Mouse (Mus musculus) CH12.LX (cell line): ENCODE results near the gene Chrm1. TPM values are rescaled to one million over a fixed set of nuclear protein-coding genes. Genes with fewer than 3 reads are reported as not detected.
A peak's percentile ranks its signal among the peaks of the same experiment; 100 is the strongest.

Experiments
- DNase-seq: peaks from one replicate; pipeline ENCODE4 v3.0.0-alpha.2; 2013; ENCODE audit errors: extremely low read depth
- H3K27ac ChIP-seq: 2 replicates; pipeline ENCODE4 v1.5.1; 2012; ENCODE audit warnings: low read depth, mild to moderate bottlenecking, control low read depth, moderate library complexity; ENCODE audit not compliant: insufficient read depth
- H3K27me3 ChIP-seq: replicated peaks from 2 replicates; pipeline ENCODE3; 2012; ENCODE audit warnings: inconsistent platforms
- H3K36me3 ChIP-seq, 2 experiments: replicated peaks in 1 of 2; 2 replicates each; pipeline versions ENCODE3 to v1.6.1; 2012; ENCODE audit warnings: inconsistent platforms in 1 of 2, low read length in 1 of 2, mild to moderate bottlenecking in 1 of 2, mixed read lengths in 1 of 2, moderate library complexity in 1 of 2; ENCODE audit not compliant: control insufficient read depth in 1 of 2, insufficient read depth in 1 of 2
- H3K4me1 ChIP-seq, 2 experiments: 2 replicates each; pipeline ENCODE4 v1.6.1; 2012; ENCODE audit warnings: inconsistent platforms in 1 of 2, moderate library complexity in 1 of 2; ENCODE audit not compliant: insufficient read depth in 2 of 2, control insufficient read depth in 1 of 2
- H3K4me2 ChIP-seq: 2 replicates; pipeline ENCODE4 v1.6.1; 2012; ENCODE audit warnings: low read depth, mild to moderate bottlenecking, control low read depth; ENCODE audit not compliant: poor library complexity, insufficient read depth, severe bottlenecking
- H3K4me3 ChIP-seq, 3 experiments: fragments of 150-350 bp in 1 of 3; sonication (generic) in 1 of 3; replicated peaks in 1 of 3; 2 replicates each; pipeline versions ENCODE3 to v1.5.1; 2011 to 2012; ENCODE audit warnings: low read depth in 2 of 3, low read length in 2 of 3, mild to moderate bottlenecking in 2 of 3, moderate library complexity in 2 of 3, control low read depth in 1 of 3, improper control_type of control experiment in 1 of 3, inconsistent platforms in 1 of 3, mixed read lengths in 1 of 3; ENCODE audit not compliant: poor library complexity in 1 of 3
- H3K79me2 ChIP-seq: replicated peaks from 2 replicates; pipeline ENCODE4 v1.6.1; 2012; ENCODE audit warnings: mild to moderate bottlenecking, moderate library complexity; ENCODE audit not compliant: control insufficient read depth, poor library complexity, insufficient read depth, severe bottlenecking; ENCODE audit errors: extremely low read depth
- H3K9ac ChIP-seq: 2 replicates; pipeline ENCODE4 v1.6.1; 2012; ENCODE audit warnings: low read depth, mild to moderate bottlenecking, control low read depth, moderate library complexity; ENCODE audit not compliant: insufficient read depth
- H3K9me3 ChIP-seq: replicated peaks from 2 replicates; pipeline ENCODE3; 2012; ENCODE audit warnings: low read length, inconsistent platforms, mixed read lengths
- BHLHE40 ChIP-seq: IDR thresholded peaks from 2 replicates; pipeline ENCODE4 v1.6.1; 2011; ENCODE audit warnings: mild to moderate bottlenecking, low read depth, low read length, improper control_type of control experiment
- CHD1 ChIP-seq: IDR thresholded peaks from 2 replicates; pipeline ENCODE4 v1.6.1; 2012; ENCODE audit warnings: low read depth, low read length, improper control_type of control experiment, inconsistent platforms
- CHD2 ChIP-seq: IDR thresholded peaks from 2 replicates; pipeline ENCODE4 v1.6.1; 2011; ENCODE audit warnings: low read length, improper control_type of control experiment
- CTCF ChIP-seq, 2 experiments: IDR thresholded peaks in 1 of 2; conservative IDR thresholded peaks in 1 of 2; 2 replicates each; pipeline ENCODE4 v1.5.1; 2011 to 2012; ENCODE audit warnings: low read depth in 2 of 2, low read length in 2 of 2, improper control_type of control experiment in 1 of 2, inconsistent platforms in 1 of 2, mild to moderate bottlenecking in 1 of 2, moderate library complexity in 1 of 2
- E2F4 ChIP-seq: IDR thresholded peaks from 2 replicates; pipeline ENCODE4 v1.6.1; 2011; ENCODE audit warnings: low read depth, low read length, improper control_type of control experiment; ENCODE audit not compliant: insufficient replicate concordance
- ELF1 ChIP-seq: IDR thresholded peaks from 2 replicates; pipeline ENCODE4 v1.6.1; 2014; ENCODE audit warnings: low read depth, mild to moderate bottlenecking, inconsistent platforms, low read length, improper control_type of control experiment
- EP300 ChIP-seq: IDR thresholded peaks from 2 replicates; pipeline ENCODE4 v1.6.1; 2011; ENCODE audit warnings: low read length, improper control_type of control experiment
- ETS1 ChIP-seq: conservative IDR thresholded peaks from 2 replicates; pipeline ENCODE4 v1.6.1; 2012; ENCODE audit warnings: low read depth, mild to moderate bottlenecking, inconsistent platforms, low read length, improper control_type of control experiment, moderate library complexity
- GABPA ChIP-seq: IDR thresholded peaks from 2 replicates; pipeline ENCODE4 v1.6.1; 2012; ENCODE audit warnings: low read depth, low read length, improper control_type of control experiment, inconsistent platforms; ENCODE audit not compliant: insufficient replicate concordance
- HCFC1 ChIP-seq: IDR thresholded peaks from 2 replicates; pipeline ENCODE4 v1.6.1; 2012; ENCODE audit warnings: low read depth, mild to moderate bottlenecking, inconsistent platforms, low read length, improper control_type of control experiment
- IRF4 ChIP-seq: IDR thresholded peaks from 2 replicates; pipeline ENCODE4 v1.6.1; 2014; ENCODE audit warnings: low read depth, mild to moderate bottlenecking, inconsistent platforms, low read length, improper control_type of control experiment
- JUN ChIP-seq: IDR thresholded peaks from 2 replicates; pipeline ENCODE4 v1.6.1; 2011; ENCODE audit warnings: low read depth, mild to moderate bottlenecking, low read length, improper control_type of control experiment, moderate library complexity; ENCODE audit not compliant: insufficient read depth
- JUND ChIP-seq: conservative IDR thresholded peaks from 2 replicates; pipeline ENCODE4 v1.6.1; 2011; ENCODE audit warnings: low read depth, low read length, improper control_type of control experiment
- KAT2A ChIP-seq: IDR thresholded peaks from 2 replicates; pipeline ENCODE4 v1.6.1; 2012; ENCODE audit warnings: low read length, improper control_type of control experiment, inconsistent platforms; ENCODE audit not compliant: insufficient replicate concordance
- MAFK ChIP-seq: IDR thresholded peaks from 2 replicates; pipeline ENCODE4 v1.6.1; 2011; ENCODE audit warnings: low read length, improper control_type of control experiment; ENCODE audit not compliant: insufficient replicate concordance
- MAX ChIP-seq: IDR thresholded peaks from 2 replicates; pipeline ENCODE4 v1.6.1; 2011; ENCODE audit warnings: low read length, improper control_type of control experiment
- MAZ ChIP-seq: IDR thresholded peaks from 2 replicates; pipeline ENCODE4 v1.6.1; 2012; ENCODE audit warnings: low read depth, mild to moderate bottlenecking, inconsistent platforms, low read length, improper control_type of control experiment, moderate library complexity
- MEF2A ChIP-seq: IDR thresholded peaks from 2 replicates; pipeline ENCODE4 v1.6.1; 2014; ENCODE audit warnings: low read depth, mild to moderate bottlenecking, inconsistent platforms, low read length, improper control_type of control experiment, borderline replicate concordance
- MXI1 ChIP-seq: IDR thresholded peaks from 2 replicates; pipeline ENCODE4 v1.6.1; 2011; ENCODE audit warnings: mild to moderate bottlenecking, low read depth, low read length, improper control_type of control experiment
- MYC ChIP-seq: IDR thresholded peaks from 2 replicates; pipeline ENCODE4 v1.6.1; 2011; ENCODE audit warnings: low read depth, mild to moderate bottlenecking, improper control_type of control experiment, low read length
- NELFE ChIP-seq: IDR thresholded peaks from 2 replicates; pipeline ENCODE4 v1.6.1; 2011; ENCODE audit warnings: low read depth, low read length, improper control_type of control experiment
- NRF1 ChIP-seq: IDR thresholded peaks from 2 replicates; pipeline ENCODE4 v1.6.1; 2014; ENCODE audit warnings: low read depth, mild to moderate bottlenecking, inconsistent platforms, low read length, improper control_type of control experiment, moderate library complexity
- PAX5 ChIP-seq: IDR thresholded peaks from 2 replicates; pipeline ENCODE4 v1.6.1; 2012; ENCODE audit warnings: low read length, inconsistent platforms, mixed read lengths
- POLR2A ChIP-seq: IDR thresholded peaks from 2 replicates; pipeline ENCODE4 v1.6.1; 2011; ENCODE audit warnings: low read depth, mild to moderate bottlenecking, improper control_type of control experiment, low read length
- POLR2AphosphoS2 ChIP-seq: IDR thresholded peaks from 2 replicates; pipeline ENCODE4 v1.6.1; 2011; ENCODE audit warnings: low read depth, low read length, improper control_type of control experiment
- RAD21 ChIP-seq: IDR thresholded peaks from 2 replicates; pipeline ENCODE4 v1.6.1; 2011; ENCODE audit warnings: low read depth, mild to moderate bottlenecking, low read length, improper control_type of control experiment, moderate library complexity
- RCOR1 ChIP-seq: conservative IDR thresholded peaks from 2 replicates; pipeline ENCODE4 v1.6.1; 2012; ENCODE audit warnings: low read depth, mild to moderate bottlenecking, inconsistent platforms, low read length, improper control_type of control experiment
- SIN3A ChIP-seq: IDR thresholded peaks from 2 replicates; pipeline ENCODE4 v1.6.1; 2012; ENCODE audit warnings: low read length, improper control_type of control experiment, inconsistent platforms
- SMC3 ChIP-seq: IDR thresholded peaks from 2 replicates; pipeline ENCODE4 v1.6.1; 2011; ENCODE audit warnings: low read depth, low read length, improper control_type of control experiment
- TBP ChIP-seq: conservative IDR thresholded peaks from 2 replicates; pipeline ENCODE4 v1.6.1; 2011; ENCODE audit warnings: low read depth, low read length, improper control_type of control experiment
- TCF12 ChIP-seq: IDR thresholded peaks from 2 replicates; pipeline ENCODE4 v1.6.1; 2014; ENCODE audit warnings: low read depth, mild to moderate bottlenecking, inconsistent platforms, low read length, improper control_type of control experiment
- UBTF ChIP-seq: IDR thresholded peaks from 2 replicates; pipeline ENCODE4 v1.6.1; 2012; ENCODE audit warnings: low read depth, mild to moderate bottlenecking, inconsistent platforms, low read length, improper control_type of control experiment, moderate library complexity
- USF1 ChIP-seq: IDR thresholded peaks from 2 replicates; pipeline ENCODE4 v1.6.1; 2014; ENCODE audit warnings: low read depth, mild to moderate bottlenecking, inconsistent platforms, low read length, improper control_type of control experiment
- USF2 ChIP-seq: conservative IDR thresholded peaks from 2 replicates; pipeline ENCODE4 v1.6.1; 2011; ENCODE audit warnings: low read depth, low read length, improper control_type of control experiment
- ZC3H11A ChIP-seq: IDR thresholded peaks from 2 replicates; pipeline ENCODE4 v1.6.1; 2012; ENCODE audit warnings: low read depth, mild to moderate bottlenecking, inconsistent platforms, low read length, improper control_type of control experiment
- ZKSCAN1 ChIP-seq: IDR thresholded peaks from 2 replicates; pipeline ENCODE4 v1.6.1; 2012; ENCODE audit warnings: low read depth, inconsistent platforms, low read length, improper control_type of control experiment, borderline replicate concordance
- ZMIZ1 ChIP-seq: IDR thresholded peaks from 2 replicates; pipeline ENCODE4 v1.6.1; 2012; ENCODE audit warnings: low read depth, mild to moderate bottlenecking, inconsistent platforms, low read length, improper control_type of control experiment
- ZNF384 ChIP-seq: IDR thresholded peaks from 2 replicates; pipeline ENCODE4 v1.6.1; 2012; ENCODE audit warnings: low read depth, low read length, improper control_type of control experiment, inconsistent platforms
- dilution Hi-C: fragments of 300-500 bp; cut with MboI; formaldehyde crosslinking; loops from 2 replicates; pipeline ENCODE4 v1.14.3; 2020; ENCODE audit warnings: low sequenced_read_pairs; ENCODE audit not compliant: extremely low pct_unique_long_range_greater_than_20kb, extremely low pct_ligation_motif_present
- in situ Hi-C: fragments of 300-500 bp; cut with MboI; formaldehyde crosslinking; loops from 3 replicates; pipeline ENCODE4 v1.14.3; 2019; ENCODE audit warnings: low sequenced_read_pairs, low pct_ligation_motif_present, low pct_unique_long_range_greater_than_20kb, mixed read lengths
- polyA plus RNA-seq: library from polyadenylated mRNA; unstranded; fragments of >175 nt; gene quantifications from 2 replicates; pipeline ENCODE4 v1.2.1, GENCODE M21; 2012; ENCODE audit warnings: low read depth; ENCODE audit not compliant: insufficient read length
- total RNA-seq, 2 experiments: library from RNA; depleted of rRNA; stranded (reverse); fragments of 300-350 nt in 1 of 2; fragments of >200 nt in 1 of 2; gene quantifications; 2 replicates each; pipeline ENCODE4 v1.2.3; 2012 to 2014

The Chrm1 gene
- total and polyA plus RNA-seq, 3 experiments = not detected

DNA sequence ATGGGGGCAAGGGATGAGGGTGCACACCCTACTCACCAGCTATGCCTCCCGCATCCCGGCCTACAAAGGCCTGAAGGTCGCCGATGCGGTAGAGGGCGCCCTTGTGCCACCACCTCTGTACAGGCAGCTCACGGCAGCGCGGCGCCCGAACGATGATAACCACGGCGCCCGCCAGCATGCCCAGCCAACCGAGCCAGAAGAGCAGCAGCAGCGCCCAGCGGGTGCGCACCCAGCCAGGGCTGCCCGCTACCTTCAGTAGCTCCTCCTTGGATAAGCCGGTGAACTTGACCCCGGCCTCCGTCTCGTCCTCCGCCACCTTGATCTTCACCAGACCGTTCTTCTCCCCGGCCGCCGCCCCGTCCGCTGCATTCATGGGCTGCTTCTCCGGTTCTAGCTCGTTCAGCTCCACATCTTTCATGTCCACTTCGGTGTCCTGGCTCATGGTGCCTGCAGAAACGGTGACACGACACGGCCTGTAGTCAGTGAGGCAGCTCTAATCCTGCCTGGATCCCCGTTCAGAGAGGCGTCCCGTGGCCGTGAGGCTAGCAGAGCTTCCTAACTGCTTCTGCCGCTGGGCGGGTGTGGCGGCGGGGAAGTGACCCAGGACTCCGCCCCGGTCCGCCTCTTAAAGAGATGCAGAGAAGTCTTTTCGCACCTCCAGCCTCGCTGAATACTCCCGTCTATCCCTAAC, 49.9 kb downstream of the Chrm1 start:
- in situ Hi-C loops = no loop called here
- peaks cover 31 to 43% of the 10 kb centered on the region in 2 experiments for H3K36me3 ChIP-seq

DNA sequence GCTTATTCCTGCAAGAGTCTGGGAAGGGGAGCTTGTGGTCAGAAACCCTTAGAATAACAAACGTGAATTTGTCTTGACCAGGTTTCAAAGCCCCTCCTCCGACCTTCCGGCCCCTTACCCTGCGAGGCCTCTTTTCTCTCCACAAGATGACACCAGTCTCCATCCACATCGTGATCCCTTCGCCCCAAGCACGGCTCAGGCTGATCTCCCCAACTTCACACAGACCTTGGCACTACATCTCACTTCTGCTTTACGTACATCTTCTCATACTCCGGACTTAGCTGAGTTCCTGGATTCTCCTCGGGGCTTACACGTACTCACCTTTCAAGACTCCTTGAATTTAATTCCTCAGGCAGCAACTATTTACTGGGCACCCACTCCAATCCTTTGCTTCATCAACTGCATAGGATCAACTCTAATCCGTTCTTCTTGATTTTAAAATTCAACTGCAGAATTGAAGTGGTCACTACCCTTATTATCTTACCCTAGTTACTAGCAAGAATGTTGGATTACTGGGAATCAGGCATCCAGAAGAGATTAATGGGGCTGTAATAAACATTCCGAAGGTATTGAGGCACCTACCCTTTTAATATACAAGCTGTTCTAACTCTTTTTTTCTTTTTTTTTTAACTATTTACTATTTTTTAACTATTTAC, 50.5 kb downstream of the Chrm1 start:
- no peak for DNase-seq
- TF ChIP-seq ELF1 (no peak), TBP (0 out of 2 replicates have a peak, but pooled peaks have one; percentile 40), UBTF (no peak)
- peak overlapping the region; percentile 85 for H3K4me2 ChIP-seq
- dilution Hi-C loops (no loop called here), in situ Hi-C loops (no loop called here)
- peak overlapping the region; percentile 96 for H3K27ac ChIP-seq
- H3K9ac ChIP-seq = peak overlapping the region; percentile 96
- H3K4me3 ChIP-seq = peak overlapping the region; percentile 73 to 99 (median 89)
- peaks cover 25 to 36% of the 10 kb centered on the region in 2 experiments for H3K36me3 ChIP-seq
- H3K79me2 ChIP-seq = peaks cover 33% of the 10 kb centered on the region
- no peaks in the 10 kb centered on the region for H3K9me3 ChIP-seq
- peaks cover 0 to 61% of the 10 kb centered on the region in 2 experiments; a peak in 2 of 4 replicates for H3K4me1 ChIP-seq
- H3K27me3 ChIP-seq = no peaks in the 10 kb centered on the region

More for the DNA sequence above, 49.9 kb downstream of the Chrm1 start:
- Histone ChIP-seq H3K27ac (peak overlapping the region; percentile 96), H3K4me1 (peaks cover 0 to 62% of the 10 kb centered on the region in 2 experiments; a peak in 2 of 4 replicates), H3K9ac (peak overlapping the region; percentile 96), H3K9me3 (no peaks in the 10 kb centered on the region), H3K4me2 (peak overlapping the region; percentile 85), H3K4me3 (peak overlapping the region; percentile 73 to 99 (median 89)), H3K79me2 (peaks cover 33% of the 10 kb centered on the region), H3K27me3 (no peaks in the 10 kb centered on the region)
- dilution Hi-C loops = no loop called here
- DNase-seq = peak; percentile 88
- TF ChIP-seq GABPA (no peak), USF2 (no peak), IRF4 (peak; percentile 49), CHD1 (peak; percentile 80), MAX (peak; percentile 53; the same call in 1 of the 2 replicates), POLR2AphosphoS2 (peak; percentile 89), ELF1 (peak; percentile 47), ZMIZ1 (peak; percentile 97), MAZ (peak; percentile 72; the same call in 1 of the 2 replicates), MXI1 (peak; percentile 87), EP300 (no peak), NELFE (peak; percentile 97), PAX5 (no peak), POLR2A (peak; percentile 98), JUND (no peak), MYC (peak; percentile 17; the same call in 1 of the 2 replicates), SIN3A (peak; percentile 73), UBTF (0 out of 2 replicates have a peak, but pooled peaks have one; percentile 34), E2F4 (no peak), CHD2 (no peak), NRF1 (peak; percentile 24; the same call in 1 of the 2 replicates), CTCF (conservative IDR thresholded peaks at IDR 0.05 in 1 of 2, IDR thresholded peaks at IDR 0.05 in 1 of 2; ENCODE audit: low read depth in 2 of 2, low read length in 2 of 2) (peak in 1 of 2 experiments; percentile 82; a peak in 2 of 4 replicates), TBP (peak; percentile 91), ZKSCAN1 (no peak), ZNF384 (0 out of 2 replicates have a peak, but pooled peaks have one; percentile 59), RAD21 (peak; percentile 25), TCF12 (peak; percentile 58), JUN (no peak), MAFK (no peak), HCFC1 (peak; percentile 13), ETS1 (no peak), USF1 (no peak), MEF2A (peak; percentile 52; the same call in 1 of the 2 replicates), ZC3H11A (no peak), RCOR1 (no peak), SMC3 (peak; percentile 14; the same call in 1 of the 2 replicates), KAT2A (0 out of 2 replicates have a peak, but pooled peaks have one; percentile 16), BHLHE40 (peak; percentile 15; the same call in 1 of the 2 replicates)
